Mouse (Mus musculus) yolk sac, embryonic 10.5 days (tissue): ENCODE data around the gene Rgs1.

Experiments used
- DNase-seq: peaks from one replicate; pipeline ENCODE4 v3.0.0-alpha.2; 2017; ENCODE audit warnings: low spot score

Gene Rgs1

GRCm38 (mm10) chr1:144248923-144249322 lies at the start of gene Rgs1:
Rgs1 (minus strand) TSS chr1:144249242.
- DNase-seq: no peak

- no peak for DNase-seq
Observed at GRCm38 (mm10) chr1:144283020-144284014, 34.3 kb upstream of the Rgs1 start.

GRCm38 (mm10) chr1:144280056-144280455 lies 31.0 kb upstream of the Rgs1 start:
- no peak for DNase-seq

DNA sequence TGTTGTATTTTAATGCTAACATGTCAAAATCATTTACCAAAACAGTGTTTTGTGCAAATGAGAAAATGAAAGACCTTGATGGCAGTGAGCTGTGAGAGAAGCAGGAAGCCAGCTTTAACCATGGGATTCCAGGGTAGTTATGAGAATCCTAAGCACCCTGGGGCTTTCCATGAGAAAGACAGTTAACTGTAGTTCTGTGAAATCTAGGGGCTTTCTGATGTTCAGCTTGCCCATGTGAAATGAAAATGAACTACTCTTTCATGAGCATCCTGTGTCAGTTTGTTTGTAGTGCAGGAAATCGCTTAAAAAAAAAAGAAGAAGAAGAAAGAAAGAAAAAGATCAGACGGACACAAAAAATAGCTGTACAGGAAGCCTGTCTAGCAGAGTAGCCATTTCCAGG lies 23.9 kb upstream of the Rgs1 start:
- no peak for DNase-seq

DNA sequence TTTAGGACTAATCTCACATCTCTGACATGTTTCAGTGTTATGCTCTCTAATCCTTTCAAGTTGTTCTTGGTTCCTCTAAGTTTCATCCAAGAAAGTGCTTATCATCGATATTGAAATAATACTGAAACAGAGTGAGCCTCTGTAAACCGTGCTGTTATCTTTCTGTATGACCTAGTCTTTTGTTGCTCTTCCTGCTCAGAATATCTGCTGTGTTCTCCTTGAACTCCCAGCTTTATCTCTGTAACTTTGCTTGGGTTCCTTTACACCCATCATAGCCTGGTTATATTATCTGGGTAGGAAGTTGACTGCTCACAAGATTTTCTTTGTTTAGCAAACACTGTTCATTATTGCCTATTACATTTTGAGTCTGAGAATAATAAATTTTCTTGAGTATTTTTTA lies 20.1 kb upstream of the Rgs1 start:
- DNase-seq: no peak

- DNase-seq: no peak
Observed at GRCm38 (mm10) chr1:144267471-144268470, 18.7 kb upstream of the Rgs1 start.

GRCm38 (mm10) chr1:144264000-144264399 lies 15.0 kb upstream of the Rgs1 start:
- no peak for DNase-seq

DNA sequence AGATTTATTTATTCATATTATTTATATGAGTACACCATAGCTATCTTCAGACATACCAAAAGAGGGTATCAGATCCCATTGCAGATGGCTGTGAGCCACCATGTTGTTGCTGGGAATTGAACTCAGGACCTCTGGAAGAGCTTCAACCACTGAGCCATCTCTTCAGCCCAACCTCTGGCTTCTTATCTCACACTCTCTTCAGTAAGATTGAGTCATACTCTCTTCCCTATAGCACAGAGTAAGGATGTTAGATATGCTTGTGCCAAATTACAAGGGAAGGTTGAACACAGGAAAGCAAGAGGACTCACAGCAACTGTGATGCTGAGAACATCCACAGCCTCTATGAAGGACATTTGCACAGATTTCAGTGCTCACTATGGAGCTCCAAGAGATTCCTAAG lies 13.0 kb upstream of the Rgs1 start:
- no peak for DNase-seq

GRCm38 (mm10) chr1:144258779-144259178 lies 9.7 kb upstream of the Rgs1 start:
- DNase-seq: no peak

DNA sequence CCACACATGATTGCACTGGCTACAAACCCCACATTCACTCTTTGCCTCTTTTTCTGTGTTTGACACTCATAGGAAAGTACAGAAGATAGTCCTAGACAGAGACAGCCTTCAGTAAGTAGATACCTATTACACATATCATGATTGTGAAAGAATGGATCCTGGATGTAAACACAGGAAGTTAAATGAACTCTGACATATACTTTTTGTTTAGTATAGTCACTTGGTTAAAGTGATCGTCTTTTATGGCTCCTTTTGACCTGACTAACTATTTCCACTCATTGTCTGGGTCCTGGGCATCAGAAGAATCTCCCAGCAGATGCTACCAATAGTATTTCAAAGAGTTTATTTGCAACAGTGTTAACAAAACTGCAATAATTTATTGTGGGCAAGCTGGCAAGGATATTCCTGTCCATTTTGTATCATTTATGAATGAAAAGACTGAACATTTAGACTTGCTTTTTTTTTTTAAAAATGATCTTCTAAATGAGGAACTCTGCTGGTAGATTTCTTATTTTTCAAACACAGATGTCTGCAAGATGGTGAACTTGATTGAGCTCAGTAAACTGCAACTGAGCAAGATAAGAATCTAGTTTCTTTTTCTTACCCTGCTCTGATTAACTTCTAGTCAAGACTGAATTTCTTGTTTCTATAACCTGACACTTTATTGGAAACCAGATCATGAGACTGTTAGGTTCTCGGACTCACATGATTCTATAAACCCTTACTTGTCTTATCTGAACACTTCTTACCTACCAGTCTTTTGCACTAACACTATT lies 7.7 kb upstream of the Rgs1 start:
- DNase-seq: no peak

DNA sequence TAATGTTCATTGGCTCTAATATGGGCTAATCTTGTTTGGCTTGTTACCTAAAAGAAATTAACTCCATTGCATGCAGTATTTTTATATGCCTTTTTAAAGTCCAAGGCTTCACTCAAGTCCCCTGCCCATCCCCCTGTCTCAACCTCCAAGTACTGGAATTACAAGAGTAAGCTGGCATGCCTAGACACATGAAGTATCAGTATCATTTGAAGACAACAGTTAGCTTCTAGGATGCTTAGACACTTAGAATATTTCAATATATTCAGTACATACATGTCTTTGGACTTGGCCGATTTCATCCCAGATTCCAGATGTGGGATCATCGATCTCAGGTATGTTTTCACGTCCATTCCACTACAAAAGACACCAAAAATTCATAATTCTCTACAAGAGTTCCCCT lies 836 bp downstream of the Rgs1 start:
- DNase-seq: no peak

GRCm38 (mm10) chr1:144247382-144247781 lies 1.7 kb downstream of the Rgs1 start:
- no peak for DNase-seq

- DNase-seq: no peak
Observed at GRCm38 (mm10) chr1:144243511-144243910, 5.5 kb downstream of the Rgs1 start.

DNA sequence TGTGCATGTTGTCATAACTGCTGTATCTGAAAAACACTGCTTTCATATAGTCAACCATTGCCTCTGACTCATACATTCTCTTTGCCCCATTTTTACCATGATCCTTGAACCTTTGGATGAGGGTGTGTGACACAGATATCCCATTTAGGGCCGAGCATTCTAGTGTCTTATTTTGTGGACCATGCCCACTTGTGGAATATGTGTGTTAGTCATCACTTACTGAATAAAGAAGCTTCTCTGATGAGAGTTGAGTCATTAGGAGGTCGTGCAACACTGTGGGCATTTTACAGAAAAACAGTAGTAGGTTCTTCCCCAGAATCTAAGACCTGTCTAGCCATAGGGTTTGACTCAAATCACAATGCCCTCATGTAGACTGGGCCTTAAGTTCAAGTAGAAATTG lies 9.8 kb downstream of the Rgs1 start:
- no peak for DNase-seq

GRCm38 (mm10) chr1:144215230-144215629 lies 33.8 kb downstream of the Rgs1 start:
- no peak for DNase-seq

DNA sequence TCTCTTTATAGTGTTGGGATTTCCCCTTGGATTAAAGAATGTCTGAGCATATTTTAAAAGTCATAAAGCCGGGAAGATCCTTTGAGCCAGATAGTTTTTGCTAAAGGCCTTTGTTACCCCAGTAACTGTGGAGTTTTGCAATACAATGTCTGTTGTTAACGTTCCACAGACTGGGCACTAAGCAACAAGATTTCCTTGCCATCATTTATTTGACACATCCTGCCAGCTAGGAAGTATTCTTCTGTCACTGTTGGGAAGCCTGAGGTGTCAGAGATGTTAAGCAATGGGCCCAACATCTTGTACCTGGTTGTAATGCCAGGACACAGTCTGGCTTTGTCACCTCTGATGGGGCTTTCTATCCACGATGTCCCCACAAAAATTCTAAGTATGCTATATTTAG lies 38.1 kb downstream of the Rgs1 start:
- no peak for DNase-seq

DNA sequence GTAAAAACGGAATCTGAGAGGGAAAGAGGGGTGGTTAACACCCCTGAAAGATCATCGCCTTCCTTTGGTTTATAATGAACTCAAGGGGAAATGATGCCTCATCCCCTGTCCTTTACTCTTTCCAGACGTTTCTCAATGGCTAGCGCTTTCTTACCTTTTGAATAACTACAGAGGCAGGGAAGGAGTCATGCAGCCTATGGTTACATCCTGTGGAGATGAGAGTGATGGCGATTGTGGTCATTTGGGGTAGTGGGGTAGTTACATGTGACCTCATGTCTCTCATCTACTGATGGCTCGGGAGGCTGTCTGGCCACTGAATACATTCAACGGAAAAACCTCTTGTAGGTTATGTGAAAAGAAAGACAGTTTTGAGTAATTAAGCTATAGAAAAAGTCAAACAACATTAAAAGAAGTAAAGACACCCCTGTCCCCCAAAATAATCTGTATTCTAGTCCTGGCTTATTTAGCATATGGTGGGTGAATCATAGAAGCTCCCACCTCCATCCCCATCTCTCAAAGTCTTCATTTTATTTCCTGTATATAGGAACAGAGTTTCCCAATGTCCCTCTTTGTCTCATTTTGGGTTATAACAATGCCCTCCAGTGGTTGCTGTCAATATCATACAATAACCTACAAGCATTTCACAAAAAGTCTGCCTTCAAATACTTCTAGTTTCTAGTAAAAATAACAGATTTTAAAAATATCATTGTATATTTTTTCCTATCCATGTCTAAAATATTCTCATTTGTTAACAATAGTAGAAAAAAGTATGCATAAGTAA lies 42.6 kb downstream of the Rgs1 start:
- no peak for DNase-seq

- DNase-seq: no peak
Observed at GRCm38 (mm10) chr1:144204766-144205165, 44.3 kb downstream of the Rgs1 start.

DNA sequence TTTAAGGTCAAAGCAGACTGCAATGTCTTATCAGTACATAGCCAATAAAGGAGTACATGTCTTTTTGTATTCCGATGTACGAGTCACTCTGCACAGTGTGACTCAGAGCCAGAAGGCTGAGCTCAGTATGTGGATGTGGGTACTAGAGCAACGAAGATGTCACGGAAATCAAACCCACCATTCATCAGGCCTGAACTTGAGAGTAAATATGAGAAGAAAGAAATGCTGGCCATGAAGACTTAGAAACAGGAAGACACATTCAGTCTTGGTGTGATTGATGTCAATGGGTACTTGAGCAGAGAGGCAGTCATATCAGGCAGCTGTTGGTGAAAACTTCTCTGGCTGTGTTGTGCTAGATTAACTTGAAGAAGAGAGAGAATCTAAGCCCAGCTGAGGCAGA lies 46.1 kb downstream of the Rgs1 start:
- DNase-seq: no peak

GRCm38 (mm10) chr1:144200496-144200895 lies 48.5 kb downstream of the Rgs1 start:
- no peak for DNase-seq

- DNase-seq: no peak
Observed at GRCm38 (mm10) chr1:144199538-144199937, 49.5 kb downstream of the Rgs1 start.
